Mouse (Mus musculus) frontal cortex, postnatal 25 days (tissue): ENCODE results near the gene Nat9.

Experiments
- DNase-seq, 2 experiments: peaks; one replicate each; pipeline ENCODE4 v3.0.0; 2022; ENCODE audit warnings: low spot score in 2 of 2

Gene Nat9

GRCm38 (mm10) chr11:115153699-115154292, 33.9 kb downstream of the Nat9 start:
- DNase-seq, result peak in 1 of 2 experiments; percentile 49

DNA sequence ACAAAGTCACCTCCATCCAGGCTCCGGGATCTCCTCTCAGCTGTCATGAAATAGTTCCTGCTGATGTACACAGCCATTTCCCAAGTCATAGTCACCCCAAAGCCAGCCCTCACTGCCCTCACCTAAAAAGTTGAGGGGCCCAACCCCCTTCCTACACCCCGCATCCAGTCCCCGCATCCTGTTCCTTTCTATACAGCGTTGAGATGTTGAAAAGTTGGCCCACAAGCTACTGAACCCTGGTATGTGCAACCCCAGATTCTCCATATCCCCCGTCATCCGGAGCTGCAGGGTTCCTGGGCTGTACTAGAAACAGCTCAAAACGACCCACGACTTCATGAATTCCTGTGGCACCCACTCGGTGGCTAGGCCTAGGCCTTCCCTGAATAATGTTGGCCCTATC, 34.6 kb downstream of the Nat9 start:
- DNase-seq, result no peak

- no peak for DNase-seq
Measured at GRCm38 (mm10) chr11:115151755-115152429, 35.8 kb downstream of the Nat9 start.

- DNase-seq, result no peak
Measured at GRCm38 (mm10) chr11:115150741-115151254, 36.9 kb downstream of the Nat9 start.

- no peak for DNase-seq
Measured at GRCm38 (mm10) chr11:115147813-115148212, 39.8 kb downstream of the Nat9 start.

DNA sequence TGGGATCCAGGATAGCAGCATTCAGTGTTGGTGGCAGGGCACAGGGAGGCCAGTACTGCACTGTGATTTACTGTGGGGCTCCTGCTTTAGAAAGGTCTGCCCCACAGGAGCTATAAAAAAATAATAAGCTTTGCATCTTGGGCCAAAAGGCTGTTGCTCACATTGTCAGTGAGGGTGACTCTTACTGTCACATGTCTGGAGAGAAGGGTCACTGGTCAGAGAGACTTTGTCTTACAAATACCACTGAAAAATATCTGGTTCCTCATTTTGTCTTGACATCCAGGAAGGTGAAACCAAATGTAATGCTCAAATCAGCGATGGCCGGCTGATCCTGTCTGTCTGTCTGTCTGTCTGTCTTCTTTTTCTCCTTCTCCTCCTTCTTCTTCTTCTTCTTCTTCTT, 45.7 kb downstream of the Nat9 start:
- no peak for DNase-seq

DNA sequence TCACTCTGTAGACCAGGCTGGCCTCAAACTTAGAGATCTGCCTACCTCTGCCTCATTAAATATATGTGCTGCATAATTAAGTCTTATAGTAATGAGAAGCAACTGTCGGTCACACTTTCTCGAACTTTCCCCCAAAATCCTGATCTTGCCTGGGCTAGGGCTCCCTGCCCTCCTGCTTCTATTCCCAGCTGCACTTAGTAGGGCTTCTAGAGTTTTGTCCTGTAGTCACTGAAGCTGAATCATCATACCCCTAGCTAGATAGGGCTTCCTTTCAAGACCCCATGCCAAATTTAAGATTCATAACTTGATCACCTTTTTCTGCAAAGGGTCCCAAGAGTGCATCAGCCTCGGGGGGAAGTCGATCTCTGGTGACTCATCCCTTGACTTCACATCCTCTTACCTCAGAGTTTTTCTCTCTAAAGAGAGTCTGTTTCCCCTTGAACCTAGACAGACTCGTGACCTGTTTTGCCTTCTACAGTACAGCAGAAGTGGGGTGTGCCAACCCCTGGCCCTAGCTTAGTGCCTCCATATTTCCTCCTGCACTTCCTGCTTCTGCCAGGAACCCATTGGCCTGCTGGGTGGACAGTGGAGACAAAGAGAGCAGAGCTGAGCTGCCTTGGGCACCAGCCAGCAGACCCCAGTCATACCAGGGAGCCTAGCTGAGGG, 48.9 kb downstream of the Nat9 start:
- no peak for DNase-seq

DNA sequence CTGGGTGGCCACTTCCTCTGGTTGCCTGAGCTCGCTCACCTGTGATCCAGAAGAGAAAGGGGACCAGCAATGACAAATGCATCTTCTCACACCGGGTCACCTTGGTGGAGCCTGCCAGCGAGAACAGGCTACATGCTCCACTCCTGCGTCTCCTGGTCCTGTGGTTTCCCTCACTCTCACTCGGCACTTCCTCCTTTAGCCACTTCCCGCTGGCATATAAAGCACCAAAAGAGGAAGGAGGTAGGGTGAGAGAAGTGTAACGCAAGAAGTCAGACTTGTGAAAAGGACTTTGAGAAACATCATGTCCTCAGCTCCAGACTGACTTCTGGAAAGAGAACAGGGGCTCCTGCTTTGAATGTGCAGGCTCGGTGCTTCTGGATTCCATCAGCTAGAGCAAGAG, 53.9 kb downstream of the Nat9 start, which contains the start of gene Cd300lf:
Gene Cd300lf (minus strand): TSS at position 193 of the 400 bp plus-strand sequence.
- peak in 1 of 2 experiments; percentile 12 for DNase-seq
